Mouse (Mus musculus): Measurements from ENCODE around the gene Gsdma2. TPM values are rescaled to one million over a fixed set of nuclear protein-coding genes. Genes with fewer than 3 reads are reported as not detected.
"Not testable (repeated sequence)": the region's sequence is repeated elsewhere in the genome, so short reads cannot be mapped to it uniquely, and the experiment has no call there.

Gsdma2 gene
- polyA plus RNA-seq (2015; fragmentation: Nextera tagmentation; extraction: Ambion mirVana): 0.24 TPM in 1 of 2 replicates, not detected in the other

- Histone ChIP-seq H3K27ac (replicated peaks) (no peak within 1 kb of the TSS), H3K4me3 (no peak within 1 kb of the TSS), H3K36me3 (no peaks in the 10 kb centered on the region), H3K4me1 (replicated peaks) (no peaks in the 10 kb centered on the region), H3K4me2 (no peak within 1 kb of the TSS), H3K27me3 (peaks cover 24% of the 10 kb centered on the region), H3K9me3 (no peaks in the 10 kb centered on the region), H3K9ac (no peak within 1 kb of the TSS)
- ATAC-seq (ENCODE audit: low read depth): no peak
- 73% methylated on average over 2 of the region's 2 CpGs for WGBS
These were observed at the start of gene Gsdma2 for GRCm38 (mm10) chr11:98646459-98646858. TSS of gene Gsdma2 (plus strand) at chr11:98646759.

- H3K4me3 ChIP-seq: no peak overlapping the region
- no peaks in the 10 kb centered on the region for H3K36me3 ChIP-seq
- H3K27ac ChIP-seq (replicated peaks): no peak overlapping the region
- WGBS: 45% methylated on average over 6 of the region's 6 CpGs
- no peak overlapping the region for H3K4me2 ChIP-seq
- no peak for ATAC-seq (ENCODE audit: low read depth)
- H3K9me3 ChIP-seq: no peaks in the 10 kb centered on the region
- peaks cover 11% of the 10 kb centered on the region; the same call in 1 of the 2 replicates for H3K4me1 ChIP-seq (replicated peaks)
- no peak overlapping the region for H3K9ac ChIP-seq
- H3K27me3 ChIP-seq: peaks cover 44% of the 10 kb centered on the region
These were observed 49.2 kb upstream of the Gsdma2 start for GRCm38 (mm10) chr11:98597363-98597762.

- ATAC-seq (ENCODE audit: low read depth): no peak
- 85% methylated on average over 8 of the region's 8 CpGs for WGBS
- H3K9me3 ChIP-seq: no peaks in the 10 kb centered on the region
- no peak within 1 kb of the TSS for H3K27ac ChIP-seq (replicated peaks)
- no peak within 1 kb of the TSS for H3K4me3 ChIP-seq
- peaks cover 12% of the 10 kb centered on the region; the same call in 1 of the 2 replicates for H3K4me1 ChIP-seq (replicated peaks)
- no peak within 1 kb of the TSS for H3K9ac ChIP-seq
- no peak within 1 kb of the TSS for H3K4me2 ChIP-seq
- H3K36me3 ChIP-seq: no peaks in the 10 kb centered on the region
- H3K27me3 ChIP-seq: peaks cover 44% of the 10 kb centered on the region
These were observed 48.6 kb upstream of the Gsdma2 start, which contains the start of gene Lrrc3c for GRCm38 (mm10) chr11:98597991-98598390. TSS of gene Lrrc3c (plus strand) at chr11:98598291.

GRCm38 (mm10) chr11:98598851-98599290 is 47.7 kb upstream of the Gsdma2 start:
- H3K9me3 ChIP-seq: no peaks in the 10 kb centered on the region
- 67% methylated on average over 18 of the region's 18 CpGs for WGBS
- no peak overlapping the region for H3K27ac ChIP-seq (replicated peaks)
- no peak overlapping the region for H3K9ac ChIP-seq
- no peak overlapping the region for H3K4me2 ChIP-seq
- peaks cover 44% of the 10 kb centered on the region for H3K27me3 ChIP-seq
- H3K4me3 ChIP-seq: no peak overlapping the region
- no peaks in the 10 kb centered on the region for H3K36me3 ChIP-seq
- peaks cover 12% of the 10 kb centered on the region; the same call in 1 of the 2 replicates for H3K4me1 ChIP-seq (replicated peaks)
- ATAC-seq (ENCODE audit: low read depth): no peak

- Histone ChIP-seq H3K4me3 (no peak overlapping the region), H3K27ac (replicated peaks) (no peak overlapping the region), H3K9ac (no peak overlapping the region), H3K4me1 (replicated peaks) (peaks cover 12% of the 10 kb centered on the region; the same call in 1 of the 2 replicates), H3K36me3 (no peaks in the 10 kb centered on the region), H3K9me3 (no peaks in the 10 kb centered on the region), H3K27me3 (peaks cover 44% of the 10 kb centered on the region), H3K4me2 (no peak overlapping the region)
- WGBS: 44% methylated on average over 18 of the region's 18 CpGs
- no peak; the same call in 1 of the 2 replicates for ATAC-seq (ENCODE audit: low read depth)
These were observed 47.3 kb upstream of the Gsdma2 start for GRCm38 (mm10) chr11:98599291-98599690.

GRCm38 (mm10) chr11:98602090-98602690 is 44.4 kb upstream of the Gsdma2 start:
- Histone ChIP-seq H3K27me3 (peaks cover 44% of the 10 kb centered on the region), H3K4me3 (peak overlapping the region; percentile 21), H3K4me1 (replicated peaks) (peaks cover 12% of the 10 kb centered on the region; the same call in 1 of the 2 replicates), H3K36me3 (no peaks in the 10 kb centered on the region), H3K27ac (replicated peaks) (no peak overlapping the region), H3K9ac (peak overlapping the region; percentile 42; the same call in 1 of the 2 replicates), H3K4me2 (peak overlapping the region; percentile 52), H3K9me3 (no peaks in the 10 kb centered on the region)
- WGBS: under 1% methylated on average over 18 of the region's 20 CpGs
- no peak for ATAC-seq (ENCODE audit: low read depth)

GRCm38 (mm10) chr11:98603953-98604352 is 42.6 kb upstream of the Gsdma2 start:
- Histone ChIP-seq H3K4me1 (replicated peaks) (peaks cover 8% of the 10 kb centered on the region; the same call in 1 of the 2 replicates), H3K27me3 (peaks cover 30% of the 10 kb centered on the region), H3K9ac (no peak overlapping the region), H3K36me3 (no peaks in the 10 kb centered on the region), H3K27ac (replicated peaks) (no peak overlapping the region), H3K4me2 (no peak overlapping the region), H3K4me3 (no peak overlapping the region), H3K9me3 (no peaks in the 10 kb centered on the region)
- 79% methylated on average over 2 of the region's 2 CpGs for WGBS
- no peak for ATAC-seq (ENCODE audit: low read depth)

- H3K27me3 ChIP-seq: peaks cover 22% of the 10 kb centered on the region
- not testable (repeated sequence) for H3K27ac ChIP-seq (replicated peaks); ATAC-seq (ENCODE audit: low read depth); H3K4me2 ChIP-seq; H3K4me3 ChIP-seq; H3K36me3 ChIP-seq; H3K9ac ChIP-seq; H3K9me3 ChIP-seq; H3K4me1 ChIP-seq (replicated peaks)
- WGBS: 69% methylated on average over 6 of the region's 6 CpGs
These were observed 41.6 kb upstream of the Gsdma2 start for GRCm38 (mm10) chr11:98604911-98605310.

- H3K27me3 ChIP-seq: peaks cover 4% of the 10 kb centered on the region; the same call in 1 of the 2 replicates
- no peaks in the 10 kb centered on the region for H3K9me3 ChIP-seq
- H3K4me2 ChIP-seq: no peak overlapping the region
- H3K27ac ChIP-seq (replicated peaks): no peak overlapping the region
- ATAC-seq (ENCODE audit: low read depth): no peak
- no peak overlapping the region for H3K9ac ChIP-seq
- no peak overlapping the region for H3K4me3 ChIP-seq
- peaks cover 6% of the 10 kb centered on the region; the same call in 1 of the 2 replicates for H3K4me1 ChIP-seq (replicated peaks)
- WGBS: 11% methylated on average over 3 of the region's 3 CpGs
- no peaks in the 10 kb centered on the region for H3K36me3 ChIP-seq
These were observed 39.8 kb upstream of the Gsdma2 start for GRCm38 (mm10) chr11:98606763-98607162.

- Histone ChIP-seq H3K27ac (replicated peaks) (no peak overlapping the region), H3K36me3 (no peaks in the 10 kb centered on the region), H3K27me3 (no peaks in the 10 kb centered on the region), H3K4me2 (no peak overlapping the region), H3K4me1 (replicated peaks) (no peaks in the 10 kb centered on the region), H3K4me3 (no peak overlapping the region), H3K9me3 (peaks cover 3% of the 10 kb centered on the region), H3K9ac (no peak overlapping the region)
- WGBS: 94% methylated on average over 13 of the region's 13 CpGs
- no peak for ATAC-seq (ENCODE audit: low read depth)
These were observed 25.8 kb upstream of the Gsdma2 start for GRCm38 (mm10) chr11:98620791-98621190.

- H3K27ac ChIP-seq (replicated peaks); H3K4me2 ChIP-seq; H3K27me3 ChIP-seq; ATAC-seq (ENCODE audit: low read depth); H3K4me1 ChIP-seq (replicated peaks); H3K9me3 ChIP-seq; H3K9ac ChIP-seq; H3K36me3 ChIP-seq; H3K4me3 ChIP-seq: not testable (repeated sequence)
- WGBS: 77% methylated on average over 6 of the region's 6 CpGs
These were observed 22.6 kb upstream of the Gsdma2 start for GRCm38 (mm10) chr11:98623981-98624380.

- H3K4me3 ChIP-seq; H3K4me2 ChIP-seq; H3K9ac ChIP-seq; H3K36me3 ChIP-seq; H3K9me3 ChIP-seq; H3K27ac ChIP-seq (replicated peaks); ATAC-seq (ENCODE audit: low read depth); H3K27me3 ChIP-seq; H3K4me1 ChIP-seq (replicated peaks): not testable (repeated sequence)
- 100% methylated on average over 2 of the region's 2 CpGs for WGBS
These were observed 22.2 kb upstream of the Gsdma2 start for GRCm38 (mm10) chr11:98624381-98624780.
